Mouse (Mus musculus) liver, adult 2 months (tissue): ENCODE results near the gene Pank3.

Experiments used
- CTCF ChIP-seq: fragments of 200-500 bp; IDR thresholded peaks from 2 replicates; pipeline ENCODE4 v1.5.1; 2011; ENCODE audit warnings: low read depth, low read length, control low read depth
- POLR2A ChIP-seq: fragments of 200-500 bp; IDR thresholded peaks from 2 replicates; pipeline ENCODE4 v1.6.1; 2011; ENCODE audit warnings: low read length, control low read depth; ENCODE audit not compliant: insufficient read depth; ENCODE audit errors: extremely low read depth

DNA sequence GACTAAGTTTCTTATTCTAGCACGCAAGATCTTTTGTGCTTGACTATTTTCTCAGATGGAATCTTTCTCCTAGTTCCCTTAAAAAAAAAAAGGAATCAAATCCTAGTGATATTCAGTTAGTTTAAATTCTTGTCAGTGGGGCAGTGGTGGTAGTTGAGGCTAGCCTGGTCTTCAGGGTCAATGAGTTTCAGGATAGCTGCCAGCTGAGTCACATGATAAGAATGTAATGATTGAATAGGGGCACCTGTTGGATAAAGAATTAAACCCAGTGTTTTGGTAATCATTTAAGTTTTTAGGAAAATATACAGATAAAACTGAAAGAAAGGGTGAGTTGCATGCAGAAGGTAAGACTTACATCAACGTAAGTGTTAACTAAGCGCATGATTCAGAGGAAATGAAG, 6.3 kb downstream of the Pank3 start:
- TF ChIP-seq POLR2A, result no peak
- TF ChIP-seq CTCF, result no peak
